Mouse (Mus musculus): Measurements from ENCODE around the gene Capn3.

- TF ChIP-seq CTCF (IDR thresholded peaks at IDR 0.05; ENCODE audit: low read depth) (no peak), EP300 (IDR thresholded peaks at IDR 0.05; ENCODE audit: low read depth) (no peak)
Measured at GRCm38 (mm10) chr2:120499971-120500471, 44.2 kb downstream of the Capn3 start.

Measured in heart, postnatal 0 days (tissue).